14 mouse cellular contexts compared by ENCODE assay signal in the genomic region with DNA sequence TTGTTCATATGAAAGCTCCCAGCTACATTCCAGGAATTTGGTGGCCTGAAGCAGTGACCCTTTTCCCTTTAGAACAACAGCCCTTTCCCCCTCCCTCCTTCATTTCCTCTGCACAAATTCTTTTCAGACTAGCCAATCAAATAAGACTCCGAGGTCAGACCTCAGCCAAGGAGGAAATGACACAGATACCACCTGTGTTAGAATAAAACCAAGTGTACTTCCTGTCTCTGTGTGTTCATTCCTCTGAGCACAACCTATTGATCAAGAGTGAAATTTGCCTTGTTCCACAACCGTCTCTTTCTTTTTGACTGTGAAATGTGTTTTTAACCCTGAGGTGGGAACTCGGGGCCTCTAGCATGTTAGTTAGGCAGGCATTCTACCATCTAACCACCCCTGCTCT.
DNase-seq lines count a peak whose midpoint lies in the region; ATAC-seq and TF ChIP-seq lines count a peak whose summit lies in the region.
"Had no signal": no experiment of that assay in that cellular context is flagged by ENCODE, and none has a peak within 500 bp of the region (broad histone marks: within the 10 kb centered on the region; RNA-seq: fewer than 3 reads in every experiment).

No protein-coding gene starts in this region.

- TF ChIP-seq EP300 in CH12.LX (IDR thresholded peaks at IDR 0.05; ENCODE audit: low read length): peak; percentile 89

- peak; percentile 92 to 93 for ATAC-seq in hematopoietic stem cell, adult 5-6 weeks (replicated peaks in 1 of 2; ENCODE audit: insufficient read depth in 1 of 2, low FRiP score in 2 of 2, low TSS enrichment in 1 of 2, low read depth in 1 of 2, poor library complexity in 2 of 2, severe bottlenecking in 2 of 2)
- ATAC-seq in midbrain, embryonic 16.5 days: no peak
- ATAC-seq: forebrain, postnatal 0 days had no signal

- no peak for TF ChIP-seq CTCF in kidney, adult 2 months (conservative IDR thresholded peaks at IDR 0.05; ENCODE audit: insufficient read depth, insufficient read length, low read depth, low read length)
- no peak for TF ChIP-seq CTCF in CH12.LX (conservative IDR thresholded peaks at IDR 0.05 in 1 of 2, IDR thresholded peaks at IDR 0.05 in 1 of 2; ENCODE audit: low read depth in 2 of 2, low read length in 2 of 2)

- peak; percentile 42 for DNase-seq in kidney, adult 2 months
- no peak for DNase-seq in kidney, postnatal 10 days
- peak; percentile 88 for DNase-seq in 416B (ENCODE audit: low read depth)
- peak; percentile 80 for DNase-seq in CH12.LX (ENCODE audit: extremely low read depth)
- DNase-seq in layer of hippocampus, postnatal 25 days (ENCODE audit: extremely low spot score in 1 of 2, low spot score in 1 of 2): no peak
- no peak for DNase-seq in layer of hippocampus, postnatal 14 days (ENCODE audit: low spot score in 2 of 2)
- DNase-seq: cerebellum, postnatal 36 days; forebrain, postnatal 0 days; right cerebral cortex, postnatal 25 days had no signal

- no peak overlapping the region for H3K4me3 ChIP-seq in kidney, adult 2 months (ENCODE audit: insufficient read depth, low read depth, low read length)
- no peak overlapping the region for H3K4me3 ChIP-seq in CH12.LX (replicated peaks in 1 of 3; ENCODE audit: low read depth in 2 of 3, low read length in 2 of 3, poor library complexity in 1 of 3)
- no peak overlapping the region for H3K4me3 ChIP-seq in midbrain, embryonic 16.5 days (ENCODE audit: low read depth, low read length)
- H3K4me3 ChIP-seq: left cerebral cortex, adult 2 months had no signal

- H3K36me3 ChIP-seq in kidney, adult 2 months (ENCODE audit: control insufficient read depth, insufficient read depth, low read length): no peaks in the 10 kb centered on the region
- no peaks in the 10 kb centered on the region for H3K36me3 ChIP-seq in CH12.LX (replicated peaks in 1 of 2; ENCODE audit: control insufficient read depth in 1 of 2, insufficient read depth in 1 of 2, low read length in 1 of 2)
- H3K36me3 ChIP-seq in midbrain, embryonic 16.5 days (ENCODE audit: control insufficient read depth, insufficient read depth, low read length): no peaks in the 10 kb centered on the region

- no peak for TF ChIP-seq POLR2A in kidney, adult 2 months (IDR thresholded peaks at IDR 0.05; ENCODE audit: low read depth, low read length)
- peak; percentile 34; the same call in 1 of the 2 replicates for TF ChIP-seq POLR2A in CH12.LX (IDR thresholded peaks at IDR 0.05; ENCODE audit: low read depth, low read length)

- H3K27ac ChIP-seq in kidney, adult 2 months (ENCODE audit: insufficient read depth, low read depth, low read length): peak overlapping the region; percentile 56
- peak overlapping the region; percentile 95 for H3K27ac ChIP-seq in CH12.LX (ENCODE audit: insufficient read depth, low read depth)
- H3K27ac ChIP-seq in midbrain, embryonic 16.5 days (ENCODE audit: low read length): no peak overlapping the region
- H3K27ac ChIP-seq: hindbrain, embryonic 14.5 days; left cerebral cortex, adult 2 months; liver, embryonic 14.5 days had no signal

- in situ Hi-C loops in CH12.LX (cut with MboI; ENCODE audit: low pct_ligation_motif_present, low pct_unique_long_range_greater_than_20kb, low sequenced_read_pairs): no loop called here

- H3K9ac ChIP-seq in CH12.LX (ENCODE audit: insufficient read depth, low read depth): peak overlapping the region; percentile 53; the same call in 1 of the 2 replicates
- H3K9ac ChIP-seq in midbrain, embryonic 16.5 days (ENCODE audit: low read depth, low read length): no peak overlapping the region
- H3K9ac ChIP-seq: forebrain, postnatal 0 days; hindbrain, embryonic 14.5 days; liver, embryonic 14.5 days had no signal

- no peaks in the 10 kb centered on the region for H3K27me3 ChIP-seq in kidney, adult 2 months (replicated peaks; ENCODE audit: control insufficient read depth, insufficient read depth, low read length)
- H3K27me3 ChIP-seq in CH12.LX (replicated peaks): no peaks in the 10 kb centered on the region
- H3K27me3 ChIP-seq in midbrain, embryonic 16.5 days (ENCODE audit: control insufficient read depth, insufficient read depth, low read depth, low read length): peaks cover 11% of the 10 kb centered on the region

- 23% methylated on average over 3 of the region's 3 CpGs for WGBS in kidney, adult 2 months
- 67% methylated on average over 3 of the region's 3 CpGs for WGBS in midbrain, embryonic 16.5 days

- H3K4me1 ChIP-seq in kidney, adult 2 months (ENCODE audit: control insufficient read depth, insufficient read depth, low read length): no peaks in the 10 kb centered on the region
- peaks cover 2 to 39% of the 10 kb centered on the region in 2 experiments; a peak in 3 of 4 replicates for H3K4me1 ChIP-seq in CH12.LX (ENCODE audit: control insufficient read depth in 1 of 2, insufficient read depth in 2 of 2)
- H3K4me1 ChIP-seq in midbrain, embryonic 16.5 days (ENCODE audit: control insufficient read depth, insufficient read depth, low read length): no peaks in the 10 kb centered on the region

- dilution Hi-C loops in CH12.LX (cut with MboI; ENCODE audit: extremely low pct_ligation_motif_present, extremely low pct_unique_long_range_greater_than_20kb, low sequenced_read_pairs): no loop called here

- H3K4me2 ChIP-seq in CH12.LX (ENCODE audit: insufficient read depth, low read depth, poor library complexity, severe bottlenecking): peak overlapping the region; percentile 89
- H3K4me2 ChIP-seq in midbrain, embryonic 16.5 days (ENCODE audit: low read length): no peak overlapping the region
- H3K4me2 ChIP-seq: hindbrain, embryonic 14.5 days had no signal

- H3K79me2 ChIP-seq in CH12.LX (replicated peaks; ENCODE audit: control insufficient read depth, extremely low read depth, insufficient read depth, poor library complexity, severe bottlenecking): 0 out of 2 replicates have a peak, but pooled peaks cover 2% of the 10 kb centered on the region

- no peaks in the 10 kb centered on the region for H3K9me3 ChIP-seq in CH12.LX (replicated peaks; ENCODE audit: low read length)
- H3K9me3 ChIP-seq in midbrain, embryonic 16.5 days (replicated peaks; ENCODE audit: control insufficient read depth, low read length, poor library complexity, severe bottlenecking): no peaks in the 10 kb centered on the region

- TF ChIP-seq RAD21 in CH12.LX (IDR thresholded peaks at IDR 0.05; ENCODE audit: low read depth, low read length): no peak

TF ChIP-seq in CH12.LX, 34 proteins besides CTCF, POLR2A, EP300 and RAD21:
- TF ChIP-seq ETS1 (conservative IDR thresholded peaks at IDR 0.05; ENCODE audit: low read depth, low read length) (peak; percentile 73; the same call in 1 of the 2 replicates), BHLHE40 (IDR thresholded peaks at IDR 0.05; ENCODE audit: low read depth, low read length) (peak; percentile 26; the same call in 1 of the 2 replicates), USF2 (conservative IDR thresholded peaks at IDR 0.05; ENCODE audit: low read depth, low read length) (no peak), JUND (conservative IDR thresholded peaks at IDR 0.05; ENCODE audit: low read depth, low read length) (peak; percentile 83; the same call in 1 of the 2 replicates), ZMIZ1 (IDR thresholded peaks at IDR 0.05; ENCODE audit: low read depth, low read length) (no peak), MAX (IDR thresholded peaks at IDR 0.05; ENCODE audit: low read length) (no peak), POLR2AphosphoS2 (IDR thresholded peaks at IDR 0.05; ENCODE audit: low read depth, low read length) (no peak), HCFC1 (IDR thresholded peaks at IDR 0.05; ENCODE audit: low read depth, low read length) (no peak), TBP (conservative IDR thresholded peaks at IDR 0.05; ENCODE audit: low read depth, low read length) (peak; percentile 80), MXI1 (IDR thresholded peaks at IDR 0.05; ENCODE audit: low read depth, low read length) (no peak), GABPA (IDR thresholded peaks at IDR 0.05; ENCODE audit: insufficient replicate concordance, low read depth, low read length) (no peak), JUN (IDR thresholded peaks at IDR 0.05; ENCODE audit: insufficient read depth, low read depth, low read length) (peak; percentile 66; the same call in 1 of the 2 replicates), NELFE (IDR thresholded peaks at IDR 0.05; ENCODE audit: low read depth, low read length) (no peak), SIN3A (IDR thresholded peaks at IDR 0.05; ENCODE audit: low read length) (no peak), TCF12 (IDR thresholded peaks at IDR 0.05; ENCODE audit: low read depth, low read length) (peak; percentile 83), MAZ (IDR thresholded peaks at IDR 0.05; ENCODE audit: low read depth, low read length) (no peak), ZC3H11A (IDR thresholded peaks at IDR 0.05; ENCODE audit: low read depth, low read length) (no peak), IRF4 (IDR thresholded peaks at IDR 0.05; ENCODE audit: low read depth, low read length) (peak; percentile 91), ZNF384 (IDR thresholded peaks at IDR 0.05; ENCODE audit: low read depth, low read length) (no peak), SMC3 (IDR thresholded peaks at IDR 0.05; ENCODE audit: low read depth, low read length) (no peak), MAFK (IDR thresholded peaks at IDR 0.05; ENCODE audit: insufficient replicate concordance, low read length) (no peak), NRF1 (IDR thresholded peaks at IDR 0.05; ENCODE audit: low read depth, low read length) (no peak), CHD1 (IDR thresholded peaks at IDR 0.05; ENCODE audit: low read depth, low read length) (no peak), ELF1 (IDR thresholded peaks at IDR 0.05; ENCODE audit: low read depth, low read length) (peak; percentile 57; the same call in 1 of the 2 replicates), MEF2A (IDR thresholded peaks at IDR 0.05; ENCODE audit: borderline replicate concordance, low read depth, low read length) (peak; percentile 85)

Comparison
In these comparisons a context has a peak if more than half of its experiments do, and no peak if none do; other contexts are left out.
1. DNase-seq: peak in kidney, adult 2 months (single experiment), 416B (single experiment) and CH12.LX (single experiment); none in kidney, postnatal 10 days (single experiment), layer of hippocampus, postnatal 25 days (0 of 2) and layer of hippocampus, postnatal 14 days (0 of 2).